Mouse (Mus musculus): ENCODE data around the gene Kcnh7. TPM values are rescaled to one million over a fixed set of nuclear protein-coding genes. Genes with fewer than 3 reads are reported as not detected.

Kcnh7 gene
- under 1 TPM; 0.08 to 0.18 TPM for total RNA-seq (2021)
- long read RNA-seq, experiment 1: 0 reads
- long read RNA-seq, experiment 2: 0 reads

GRCm38 (mm10) chr2:63183563-63184545 is at the start of gene Kcnh7:
TSS of gene Kcnh7 (minus strand) at chr2:63184287.
- no peak for DNase-seq

GRCm38 (mm10) chr2:63207435-63207834 is 23.3 kb upstream of the Kcnh7 start:
- no peak for DNase-seq

GRCm38 (mm10) chr2:63186014-63186413 is 1.9 kb upstream of the Kcnh7 start:
- no peak for DNase-seq

GRCm38 (mm10) chr2:63184551-63185430 is 704 bp upstream of the Kcnh7 start:
- DNase-seq: no peak

- no peak for DNase-seq
These were observed 30.4 kb downstream of the Kcnh7 start for GRCm38 (mm10) chr2:63153701-63154100.

GRCm38 (mm10) chr2:63127762-63128516 is 56.1 kb downstream of the Kcnh7 start:
- no peak for DNase-seq

GRCm38 (mm10) chr2:63120316-63120715 is 63.8 kb downstream of the Kcnh7 start:
- DNase-seq: no peak

GRCm38 (mm10) chr2:63117209-63118193 is 66.6 kb downstream of the Kcnh7 start:
- no peak for DNase-seq

- DNase-seq: no peak
These were observed 78.1 kb downstream of the Kcnh7 start for GRCm38 (mm10) chr2:63105971-63106370.

GRCm38 (mm10) chr2:63099676-63100075 is 84.4 kb downstream of the Kcnh7 start:
- no peak for DNase-seq

- DNase-seq: no peak
These were observed 92.3 kb downstream of the Kcnh7 start for GRCm38 (mm10) chr2:63091775-63092174.

- no peak for DNase-seq
These were observed 93.6 kb downstream of the Kcnh7 start for GRCm38 (mm10) chr2:63090447-63090846.

GRCm38 (mm10) chr2:63058386-63058785 is 125.7 kb downstream of the Kcnh7 start:
- no peak for DNase-seq

- no peak for DNase-seq
These were observed 134.2 kb downstream of the Kcnh7 start for GRCm38 (mm10) chr2:63049884-63050283.

GRCm38 (mm10) chr2:63039718-63040117 is 144.4 kb downstream of the Kcnh7 start:
- no peak for DNase-seq

- DNase-seq: no peak
These were observed 169.2 kb downstream of the Kcnh7 start for GRCm38 (mm10) chr2:63014909-63015308.

- no peak for DNase-seq
These were observed 174.9 kb downstream of the Kcnh7 start for GRCm38 (mm10) chr2:63009141-63009540.

GRCm38 (mm10) chr2:63002784-63003183 is 181.3 kb downstream of the Kcnh7 start:
- no peak for DNase-seq

- no peak for DNase-seq
These were observed 186.4 kb downstream of the Kcnh7 start for GRCm38 (mm10) chr2:62997692-62998091.

GRCm38 (mm10) chr2:62988616-62989015 is 195.5 kb downstream of the Kcnh7 start:
- DNase-seq: no peak

GRCm38 (mm10) chr2:62983936-62984335 is 200.2 kb downstream of the Kcnh7 start:
- no peak for DNase-seq

Data from gastrocnemius, postnatal 25 days (tissue).